Mouse (Mus musculus) lung, adult 2 months (tissue): ENCODE data around the gene Mettl15.

Experiments used
- CTCF ChIP-seq: fragments of 200-500 bp; IDR thresholded peaks from 2 replicates; pipeline ENCODE4 v1.5.1; 2011; ENCODE audit warnings: mild to moderate bottlenecking, low read length, control low read depth; ENCODE audit not compliant: insufficient read depth
- POLR2A ChIP-seq: fragments of 200-500 bp; IDR thresholded peaks from 2 replicates; pipeline ENCODE4 v1.6.1; 2011; ENCODE audit warnings: low read depth, mild to moderate bottlenecking, control low read depth, low read length, borderline replicate concordance; ENCODE audit errors: extremely low read depth

DNA sequence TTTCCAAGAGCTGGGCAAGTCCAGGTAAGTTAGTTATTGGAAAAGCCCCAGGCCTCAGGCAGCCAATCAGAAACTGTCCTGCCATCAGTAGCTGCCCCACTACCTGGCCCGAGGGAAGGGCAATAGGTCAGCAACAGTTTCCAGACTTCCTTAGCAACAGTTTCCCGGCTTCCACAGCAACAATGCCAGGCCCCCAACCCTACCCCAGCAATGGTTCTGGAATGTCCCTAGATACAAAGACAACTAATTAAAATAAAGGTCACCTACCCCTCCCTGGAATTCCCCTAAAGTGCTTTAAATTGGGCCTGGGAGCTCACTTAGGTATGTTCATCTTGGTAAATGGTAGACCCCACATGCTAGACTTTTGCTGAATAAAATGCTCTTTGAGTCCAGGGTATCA is 230.9 kb downstream of the Mettl15 start:
- TF ChIP-seq CTCF, result no peak
- TF ChIP-seq POLR2A, result no peak
